Mouse (Mus musculus): ENCODE measurements around the gene Phf8. TPM values are rescaled to one million over a fixed set of nuclear protein-coding genes. Genes with fewer than 3 reads are reported as not detected.
"Not testable (repeated sequence)": the region's sequence is repeated elsewhere in the genome, so short reads cannot be mapped to it uniquely, and the experiment has no call there.

Gene Phf8
- total RNA-seq (2014; rRNA removed; ENCODE audit: low replicate concordance) = 7.8 and 27.6 TPM in 2 replicates
- 5.5 and 5.7 TPM in 2 replicates for polyA plus RNA-seq (2015; fragmentation: Nextera tagmentation; extraction: Ambion mirVana)

GRCm38 (mm10) chrX:151520458-151521322, at the start of gene Phf8:
TSS of gene Phf8 (plus strand) at chrX:151520672.
- H3K36me3 ChIP-seq (replicated peaks; ENCODE audit: control insufficient read depth, insufficient read depth, low read length) = 0 out of 2 replicates have a peak, but pooled peaks cover 5% of the 10 kb centered on the region
- H3K9me3 ChIP-seq (replicated peaks; ENCODE audit: control insufficient read depth, low read length) = no peaks in the 10 kb centered on the region
- TF ChIP-seq EP300 (IDR thresholded peaks at IDR 0.05; ENCODE audit: low read depth) = no peak; the same call in none of the 2 replicates
- peak; percentile 7; the same call in 1 of the 2 replicates for TF ChIP-seq CTCF (IDR thresholded peaks at IDR 0.05; ENCODE audit: low read depth)
- H3K4me2 ChIP-seq (ENCODE audit: low read depth, low read length) = peak within 1 kb of the TSS; percentile 87
- no peaks in the 10 kb centered on the region for H3K27me3 ChIP-seq (ENCODE audit: control insufficient read depth, insufficient read depth, low read length)
- WGBS = 21% methylated on average over 68 of the region's 68 CpGs
- DNase-seq (ENCODE audit: low spot score) (peak; percentile 82), ATAC-seq (ENCODE audit: insufficient read depth, low read depth) (peak; percentile 95)
- H3K4me3 ChIP-seq (ENCODE audit: low read depth, low read length) = peak within 1 kb of the TSS; percentile 60
- no peaks in the 10 kb centered on the region for H3K4me1 ChIP-seq (ENCODE audit: control insufficient read depth, insufficient read depth)
- H3K27ac ChIP-seq (ENCODE audit: low read depth) = peak within 1 kb of the TSS; percentile 98
- peak within 1 kb of the TSS; percentile 70 for H3K9ac ChIP-seq (replicated peaks; ENCODE audit: low read depth, low read length)

DNA sequence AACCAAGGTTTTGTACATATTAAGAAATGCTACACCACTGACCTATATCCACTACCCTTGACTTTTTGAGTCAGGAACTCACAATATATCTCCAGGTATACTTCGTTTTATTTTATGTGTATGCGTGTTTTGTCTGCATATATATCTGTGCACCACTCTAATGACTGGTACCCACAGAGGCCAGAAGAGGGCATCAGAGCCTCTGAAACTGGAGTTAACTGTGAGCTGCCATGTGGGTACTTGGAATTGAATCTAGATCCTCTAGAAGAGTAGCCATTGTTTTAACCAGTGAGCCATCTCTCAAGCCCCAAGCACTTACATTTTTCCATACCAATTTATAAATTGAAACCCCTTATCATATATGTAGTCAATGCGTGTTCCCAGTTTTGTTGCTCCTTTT, 32.3 kb upstream of the Phf8 start:
- TF ChIP-seq EP300 (IDR thresholded peaks at IDR 0.05; ENCODE audit: low read depth) (no peak), CTCF (IDR thresholded peaks at IDR 0.05; ENCODE audit: low read depth) (no peak)
- Histone ChIP-seq H3K4me1 (ENCODE audit: control insufficient read depth, insufficient read depth) (no peaks in the 10 kb centered on the region), H3K4me2 (ENCODE audit: low read depth, low read length) (no peak overlapping the region), H3K9ac (replicated peaks; ENCODE audit: low read depth, low read length) (no peak overlapping the region), H3K27ac (ENCODE audit: low read depth) (no peak overlapping the region), H3K4me3 (ENCODE audit: low read depth, low read length) (no peak overlapping the region), H3K36me3 (replicated peaks; ENCODE audit: control insufficient read depth, insufficient read depth, low read length) (no peaks in the 10 kb centered on the region), H3K9me3 (replicated peaks; ENCODE audit: control insufficient read depth, low read length) (no peaks in the 10 kb centered on the region), H3K27me3 (ENCODE audit: control insufficient read depth, insufficient read depth, low read length) (no peaks in the 10 kb centered on the region)
- ATAC-seq (ENCODE audit: insufficient read depth, low read depth) (no peak), DNase-seq (ENCODE audit: low spot score) (no peak)
- 82% methylated on average over 3 of the region's 3 CpGs for WGBS

DNA sequence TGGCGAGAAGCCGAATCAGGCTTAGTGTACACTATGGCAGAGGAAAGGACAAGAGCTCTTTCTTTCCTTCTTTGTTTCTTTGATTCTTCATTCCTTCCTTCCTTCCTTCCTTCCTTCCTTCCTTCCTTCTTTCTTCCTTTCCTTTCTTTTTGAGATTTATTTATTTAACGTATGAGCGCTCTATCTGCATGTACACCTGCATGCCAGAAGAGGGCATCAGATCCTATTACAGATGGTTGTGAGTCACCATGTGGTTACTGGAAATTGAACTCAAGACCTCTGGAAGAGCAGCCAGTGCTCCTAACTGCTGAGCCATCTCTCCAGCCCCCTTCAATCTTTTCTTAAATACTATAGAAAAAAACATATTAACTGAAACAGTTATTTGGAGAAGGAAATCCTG, 27.2 kb upstream of the Phf8 start:
- not testable (repeated sequence) for H3K27ac ChIP-seq (ENCODE audit: low read depth); H3K36me3 ChIP-seq (replicated peaks; ENCODE audit: control insufficient read depth, insufficient read depth, low read length); H3K4me2 ChIP-seq (ENCODE audit: low read depth, low read length); H3K9ac ChIP-seq (replicated peaks; ENCODE audit: low read depth, low read length); H3K4me1 ChIP-seq (ENCODE audit: control insufficient read depth, insufficient read depth); H3K27me3 ChIP-seq (ENCODE audit: control insufficient read depth, insufficient read depth, low read length); DNase-seq (ENCODE audit: low spot score); H3K4me3 ChIP-seq (ENCODE audit: low read depth, low read length); ATAC-seq (ENCODE audit: insufficient read depth, low read depth); H3K9me3 ChIP-seq (replicated peaks; ENCODE audit: control insufficient read depth, low read length)
- WGBS = 90% methylated on average over 4 of the region's 4 CpGs

- Histone ChIP-seq H3K4me3 (ENCODE audit: low read depth, low read length) (no peak overlapping the region), H3K9me3 (replicated peaks; ENCODE audit: control insufficient read depth, low read length) (no peaks in the 10 kb centered on the region), H3K9ac (replicated peaks; ENCODE audit: low read depth, low read length) (no peak overlapping the region), H3K27ac (ENCODE audit: low read depth) (no peak overlapping the region), H3K27me3 (ENCODE audit: control insufficient read depth, insufficient read depth, low read length) (no peaks in the 10 kb centered on the region), H3K36me3 (replicated peaks; ENCODE audit: control insufficient read depth, insufficient read depth, low read length) (no peaks in the 10 kb centered on the region), H3K4me2 (ENCODE audit: low read depth, low read length) (no peak overlapping the region), H3K4me1 (ENCODE audit: control insufficient read depth, insufficient read depth) (no peaks in the 10 kb centered on the region)
- DNase-seq (ENCODE audit: low spot score) = no peak
- no peak for TF ChIP-seq CTCF (IDR thresholded peaks at IDR 0.05; ENCODE audit: low read depth)
- TF ChIP-seq EP300 (IDR thresholded peaks at IDR 0.05; ENCODE audit: low read depth) = no peak
- WGBS = 63% methylated on average over 1 of the region's 1 CpGs
- ATAC-seq (ENCODE audit: insufficient read depth, low read depth) = no peak
These were observed 23.9 kb upstream of the Phf8 start for GRCm38 (mm10) chrX:151496596-151496995.

- TF ChIP-seq EP300 (IDR thresholded peaks at IDR 0.05; ENCODE audit: low read depth) = no peak
- no peak for TF ChIP-seq CTCF (IDR thresholded peaks at IDR 0.05; ENCODE audit: low read depth)
- Histone ChIP-seq H3K9me3 (replicated peaks; ENCODE audit: control insufficient read depth, low read length) (no peaks in the 10 kb centered on the region), H3K9ac (replicated peaks; ENCODE audit: low read depth, low read length) (no peak overlapping the region), H3K4me3 (ENCODE audit: low read depth, low read length) (no peak overlapping the region), H3K4me2 (ENCODE audit: low read depth, low read length) (no peak overlapping the region), H3K36me3 (replicated peaks; ENCODE audit: control insufficient read depth, insufficient read depth, low read length) (no peaks in the 10 kb centered on the region), H3K4me1 (ENCODE audit: control insufficient read depth, insufficient read depth) (no peaks in the 10 kb centered on the region), H3K27ac (ENCODE audit: low read depth) (no peak overlapping the region), H3K27me3 (ENCODE audit: control insufficient read depth, insufficient read depth, low read length) (no peaks in the 10 kb centered on the region)
- DNase-seq (ENCODE audit: low spot score) (no peak), ATAC-seq (ENCODE audit: insufficient read depth, low read depth) (no peak)
These were observed 11.9 kb upstream of the Phf8 start for GRCm38 (mm10) chrX:151508536-151508935.
